Mouse (Mus musculus) olfactory bulb, adult 2 months (tissue): ENCODE results near the gene Hjurp.

Experiments
- CTCF ChIP-seq: fragments of 200-500 bp; IDR thresholded peaks from 2 replicates; pipeline ENCODE4 v1.5.1; 2012; ENCODE audit warnings: low read depth, mild to moderate bottlenecking, low read length, moderate library complexity; ENCODE audit not compliant: insufficient read depth
- POLR2A ChIP-seq: fragments of 200-500 bp; IDR thresholded peaks from 2 replicates; pipeline ENCODE4 v1.6.1; 2012; ENCODE audit warnings: mild to moderate bottlenecking, low read depth, low read length, moderate library complexity; ENCODE audit not compliant: insufficient read depth

- TF ChIP-seq CTCF (no peak), POLR2A (no peak)
These were observed 4.6 kb downstream of the Hjurp start for GRCm38 (mm10) chr1:88272851-88273250.
